Mouse (Mus musculus): Measurements from ENCODE around the gene Idnk. TPM values are rescaled to one million over a fixed set of nuclear protein-coding genes. Genes with fewer than 3 reads are reported as not detected.
A peak's percentile ranks its signal among the peaks of the same experiment; 100 is the strongest.
"Not testable (repeated sequence)": the region's sequence is repeated elsewhere in the genome, so short reads cannot be mapped to it uniquely, and the experiment has no call there.

The Idnk gene
- polyA plus RNA-seq, 1 experiment from 2014 or later, result 29.5 TPM

- Histone ChIP-seq H3K27me3 (no peaks in the 10 kb centered on the region), H3K9me3 (replicated peaks) (no peaks in the 10 kb centered on the region), H3K4me3 (no peak overlapping the region), H3K9ac (no peak overlapping the region), H3K4me1 (replicated peaks) (peaks cover 41% of the 10 kb centered on the region), H3K4me2 (peak overlapping the region; percentile 69; the same call in 1 of the 2 replicates), H3K27ac (no peak overlapping the region), H3K36me3 (no peaks in the 10 kb centered on the region)
- 45% methylated on average over 2 of the region's 2 CpGs for WGBS
- no peak for ATAC-seq (replicated peaks; ENCODE audit: insufficient number of reproducible peaks, insufficient read depth, low FRiP score, low read depth)
These were observed 32.5 kb upstream of the Idnk start for GRCm38 (mm10) chr13:58124989-58125388.

- H3K27me3 ChIP-seq, result no peaks in the 10 kb centered on the region
- H3K9ac ChIP-seq, result no peak overlapping the region
- H3K27ac ChIP-seq, result no peak overlapping the region
- H3K4me2 ChIP-seq, result peak overlapping the region; percentile 69
- WGBS, result 25% methylated on average over 7 of the region's 7 CpGs
- H3K4me1 ChIP-seq (replicated peaks), result peaks cover 42% of the 10 kb centered on the region
- no peaks in the 10 kb centered on the region for H3K36me3 ChIP-seq
- H3K4me3 ChIP-seq, result peak overlapping the region; percentile 39
- ATAC-seq (replicated peaks; ENCODE audit: insufficient number of reproducible peaks, insufficient read depth, low FRiP score, low read depth), result no peak
- H3K9me3 ChIP-seq (replicated peaks), result no peaks in the 10 kb centered on the region
These were observed 31.3 kb upstream of the Idnk start for GRCm38 (mm10) chr13:58126126-58126525.

GRCm38 (mm10) chr13:58126862-58127765 lies 30.3 kb upstream of the Idnk start:
- Histone ChIP-seq H3K27ac (peak overlapping the region; percentile 95), H3K9me3 (replicated peaks) (no peaks in the 10 kb centered on the region), H3K4me2 (peak overlapping the region; percentile 69), H3K36me3 (no peaks in the 10 kb centered on the region), H3K9ac (peak overlapping the region; percentile 98), H3K27me3 (no peaks in the 10 kb centered on the region), H3K4me3 (peak overlapping the region; percentile 92), H3K4me1 (replicated peaks) (peaks cover 37% of the 10 kb centered on the region)
- ATAC-seq (replicated peaks; ENCODE audit: insufficient number of reproducible peaks, insufficient read depth, low FRiP score, low read depth), result no peak
- WGBS, result under 1% methylated on average over 57 of the region's 92 CpGs

GRCm38 (mm10) chr13:58127766-58128361 lies 29.6 kb upstream of the Idnk start:
- under 1% methylated on average over 80 of the region's 81 CpGs for WGBS
- ATAC-seq (replicated peaks; ENCODE audit: insufficient number of reproducible peaks, insufficient read depth, low FRiP score, low read depth), result peak; percentile 29; the same call in 1 of the 2 replicates
- H3K27me3 ChIP-seq, result no peaks in the 10 kb centered on the region
- H3K4me2 ChIP-seq, result peak overlapping the region; percentile 69
- H3K9ac ChIP-seq, result peak overlapping the region; percentile 98
- no peaks in the 10 kb centered on the region for H3K9me3 ChIP-seq (replicated peaks)
- peaks cover 33% of the 10 kb centered on the region for H3K4me1 ChIP-seq (replicated peaks)
- H3K36me3 ChIP-seq, result no peaks in the 10 kb centered on the region
- H3K27ac ChIP-seq, result peak overlapping the region; percentile 95
- H3K4me3 ChIP-seq, result peak overlapping the region; percentile 92

- 2% methylated on average over 47 of the region's 62 CpGs for WGBS
- Histone ChIP-seq H3K4me1 (replicated peaks) (peaks cover 29% of the 10 kb centered on the region), H3K27ac (peak within 1 kb of the TSS; percentile 95), H3K27me3 (no peaks in the 10 kb centered on the region), H3K9ac (peak within 1 kb of the TSS; percentile 98), H3K36me3 (no peaks in the 10 kb centered on the region), H3K4me2 (peak within 1 kb of the TSS; percentile 69), H3K4me3 (peak within 1 kb of the TSS; percentile 92), H3K9me3 (replicated peaks) (no peaks in the 10 kb centered on the region)
- ATAC-seq (replicated peaks; ENCODE audit: insufficient number of reproducible peaks, insufficient read depth, low FRiP score, low read depth), result peak; percentile 93
These were observed 29.1 kb upstream of the Idnk start, which contains the start of gene Hnrnpa0 for GRCm38 (mm10) chr13:58128396-58128767. Gene Hnrnpa0 (minus strand): TSS chr13:58128556.

DNA sequence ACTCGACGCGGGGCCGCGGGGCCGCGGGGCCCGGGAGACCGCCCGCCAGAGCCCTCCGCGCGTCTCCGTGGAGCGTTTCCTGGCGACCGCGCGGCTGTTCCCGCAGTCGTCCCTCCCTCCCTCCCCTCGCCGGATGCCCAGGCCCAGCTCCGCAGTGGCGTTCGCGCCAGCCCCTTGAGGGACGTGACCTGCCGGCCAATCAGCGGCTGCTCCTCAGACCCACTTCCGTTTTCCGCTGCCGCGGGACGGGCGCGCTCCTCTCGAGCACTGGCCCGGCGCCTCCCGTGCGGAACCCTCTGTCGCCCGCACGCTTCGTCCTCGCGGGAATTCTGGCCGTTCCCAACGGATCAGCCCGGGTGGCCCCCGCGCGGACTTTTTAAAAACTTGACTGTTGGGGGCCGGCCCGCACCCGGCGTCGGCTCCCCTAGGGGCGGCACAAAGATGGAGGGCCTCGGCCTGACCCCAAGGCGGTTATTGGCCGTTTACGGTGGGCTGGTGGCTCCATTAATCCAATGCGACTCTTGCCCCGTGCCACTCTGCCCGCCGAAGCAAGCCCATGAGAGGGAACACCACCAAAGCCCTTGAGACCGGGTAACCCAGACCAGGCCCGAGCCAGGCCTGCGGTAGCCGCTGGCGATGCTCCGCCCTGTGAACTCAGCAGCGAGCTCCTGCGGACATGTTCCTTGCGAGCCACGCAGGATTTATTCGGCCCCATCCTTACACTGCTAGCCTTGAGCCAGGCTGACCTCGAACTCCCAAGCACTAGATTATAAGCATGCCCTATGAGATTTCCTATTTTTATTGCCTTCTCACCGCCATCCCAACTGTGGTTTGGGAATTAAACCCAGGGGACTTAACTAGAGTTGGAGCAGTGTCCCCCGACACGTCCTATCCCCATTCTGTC lies 28.4 kb upstream of the Idnk start:
- Histone ChIP-seq H3K4me1 (replicated peaks) (peaks cover 23% of the 10 kb centered on the region), H3K4me3 (peak overlapping the region; percentile 92), H3K27ac (peak overlapping the region; percentile 95), H3K27me3 (no peaks in the 10 kb centered on the region), H3K9me3 (replicated peaks) (no peaks in the 10 kb centered on the region), H3K4me2 (peak overlapping the region; percentile 66), H3K9ac (peak overlapping the region; percentile 98), H3K36me3 (no peaks in the 10 kb centered on the region)
- WGBS, result under 1% methylated on average over 83 of the region's 83 CpGs
- ATAC-seq (replicated peaks; ENCODE audit: insufficient number of reproducible peaks, insufficient read depth, low FRiP score, low read depth), result peak; percentile 96

DNA sequence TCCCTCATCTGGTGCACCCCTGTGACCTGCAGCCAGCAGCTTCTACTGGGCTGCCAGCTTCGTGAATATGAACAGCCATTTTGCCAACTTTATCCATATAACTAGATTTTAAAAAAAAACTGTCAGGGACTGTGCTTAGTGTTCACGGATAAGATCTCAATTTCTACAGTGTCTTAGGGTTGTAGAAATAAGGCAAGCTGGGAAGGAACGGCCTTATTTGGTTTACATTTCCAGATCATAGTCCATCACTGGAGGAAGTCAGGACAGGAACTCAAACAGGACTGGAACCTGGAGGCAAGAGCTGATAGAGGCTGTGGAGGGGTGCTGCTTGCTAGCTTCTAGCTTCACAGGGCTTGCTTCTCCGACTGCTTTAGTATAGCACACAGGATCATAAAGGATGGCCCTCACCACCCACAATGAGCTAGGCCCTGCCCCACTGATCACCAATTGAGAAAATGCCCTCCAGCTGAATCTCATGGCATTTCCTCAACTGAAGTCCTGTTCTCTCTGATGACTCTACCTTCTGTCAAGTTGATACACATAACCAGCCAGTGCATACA lies 27.7 kb upstream of the Idnk start:
- Histone ChIP-seq H3K4me2 (peak overlapping the region; percentile 66), H3K36me3 (no peaks in the 10 kb centered on the region), H3K27me3 (no peaks in the 10 kb centered on the region), H3K9ac (peak overlapping the region; percentile 98), H3K4me3 (peak overlapping the region; percentile 92), H3K9me3 (replicated peaks) (no peaks in the 10 kb centered on the region), H3K4me1 (replicated peaks) (peaks cover 20% of the 10 kb centered on the region), H3K27ac (peak overlapping the region; percentile 95)
- WGBS, result 28% methylated on average over 4 of the region's 4 CpGs
- ATAC-seq (replicated peaks; ENCODE audit: insufficient number of reproducible peaks, insufficient read depth, low FRiP score, low read depth), result no peak

DNA sequence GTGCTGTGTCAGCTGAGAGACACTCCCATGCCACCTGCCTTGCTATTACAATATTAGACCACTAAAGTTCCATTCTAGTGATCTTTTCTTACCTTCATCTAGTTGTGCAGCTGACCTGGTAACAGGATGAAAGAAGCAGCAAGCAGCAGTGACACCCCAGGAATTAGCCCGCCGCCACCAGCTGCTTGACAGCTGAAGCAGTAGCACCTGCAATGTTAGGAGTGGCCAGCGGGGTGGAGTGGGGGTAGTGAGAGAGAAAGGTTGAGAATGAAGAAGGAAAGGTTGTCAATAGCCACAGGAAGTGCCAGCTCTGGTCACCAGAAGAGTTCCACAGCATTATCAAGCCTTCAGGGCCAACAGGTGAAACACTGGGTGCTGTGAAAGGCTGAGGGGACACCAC lies 25.8 kb upstream of the Idnk start:
- Histone ChIP-seq H3K36me3 (no peaks in the 10 kb centered on the region), H3K9ac (no peak overlapping the region), H3K4me3 (no peak overlapping the region), H3K4me2 (no peak overlapping the region), H3K9me3 (replicated peaks) (no peaks in the 10 kb centered on the region), H3K4me1 (replicated peaks) (peaks cover 8% of the 10 kb centered on the region; the same call in 1 of the 2 replicates), H3K27ac (no peak overlapping the region), H3K27me3 (no peaks in the 10 kb centered on the region)
- ATAC-seq (replicated peaks; ENCODE audit: insufficient number of reproducible peaks, insufficient read depth, low FRiP score, low read depth), result no peak
- 40% methylated on average over 3 of the region's 3 CpGs for WGBS

DNA sequence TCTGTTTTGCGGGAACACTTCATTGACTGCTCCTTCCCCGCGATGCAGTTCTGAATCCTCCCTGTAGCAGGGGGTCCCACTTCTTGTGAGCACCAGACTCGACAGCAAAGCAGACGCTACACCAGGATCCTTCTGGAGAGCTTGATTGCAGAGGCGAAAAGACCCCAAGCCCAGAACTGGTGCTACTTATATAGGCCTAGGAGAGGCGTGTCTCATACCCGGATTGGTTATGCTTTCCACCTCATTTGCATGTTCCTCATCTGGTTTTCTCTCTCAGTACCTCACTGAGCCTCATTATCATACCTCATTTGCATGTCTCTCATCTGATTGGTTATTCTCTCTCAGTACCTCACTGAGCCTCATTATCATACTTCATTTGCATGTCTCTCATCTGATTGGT lies 10.8 kb upstream of the Idnk start:
- not testable (repeated sequence) for ATAC-seq (replicated peaks; ENCODE audit: insufficient number of reproducible peaks, insufficient read depth, low FRiP score, low read depth); H3K36me3 ChIP-seq; H3K9ac ChIP-seq; H3K4me3 ChIP-seq; H3K9me3 ChIP-seq (replicated peaks); H3K27me3 ChIP-seq; H3K4me1 ChIP-seq (replicated peaks); H3K27ac ChIP-seq; H3K4me2 ChIP-seq
- WGBS, result 93% methylated on average over 8 of the region's 8 CpGs

- 80% methylated on average over 1 of the region's 1 CpGs for WGBS
- Histone ChIP-seq H3K4me3 (no peak overlapping the region), H3K9me3 (replicated peaks) (no peaks in the 10 kb centered on the region)
These were observed 9.7 kb upstream of the Idnk start for GRCm38 (mm10) chr13:58147760-58148159.

More at GRCm38 (mm10) chr13:58147760-58148159, 9.7 kb upstream of the Idnk start:
- no peaks in the 10 kb centered on the region for H3K36me3 ChIP-seq
- no peak overlapping the region for H3K4me2 ChIP-seq
- no peak overlapping the region for H3K9ac ChIP-seq
- H3K4me1 ChIP-seq (replicated peaks), result peaks cover 4% of the 10 kb centered on the region
- no peak overlapping the region for H3K27ac ChIP-seq
- ATAC-seq (replicated peaks; ENCODE audit: insufficient number of reproducible peaks, insufficient read depth, low FRiP score, low read depth), result no peak
- no peaks in the 10 kb centered on the region for H3K27me3 ChIP-seq
